Mouse (Mus musculus) thymus, adult 18-20 months (tissue): ENCODE measurements around the gene Tbx1.

Experiments
- DNase-seq, 2 experiments: peaks; one replicate each; pipeline ENCODE4 v3.0.0; 2022; ENCODE audit warnings: mixed read lengths in 2 of 2

The Tbx1 gene

DNA sequence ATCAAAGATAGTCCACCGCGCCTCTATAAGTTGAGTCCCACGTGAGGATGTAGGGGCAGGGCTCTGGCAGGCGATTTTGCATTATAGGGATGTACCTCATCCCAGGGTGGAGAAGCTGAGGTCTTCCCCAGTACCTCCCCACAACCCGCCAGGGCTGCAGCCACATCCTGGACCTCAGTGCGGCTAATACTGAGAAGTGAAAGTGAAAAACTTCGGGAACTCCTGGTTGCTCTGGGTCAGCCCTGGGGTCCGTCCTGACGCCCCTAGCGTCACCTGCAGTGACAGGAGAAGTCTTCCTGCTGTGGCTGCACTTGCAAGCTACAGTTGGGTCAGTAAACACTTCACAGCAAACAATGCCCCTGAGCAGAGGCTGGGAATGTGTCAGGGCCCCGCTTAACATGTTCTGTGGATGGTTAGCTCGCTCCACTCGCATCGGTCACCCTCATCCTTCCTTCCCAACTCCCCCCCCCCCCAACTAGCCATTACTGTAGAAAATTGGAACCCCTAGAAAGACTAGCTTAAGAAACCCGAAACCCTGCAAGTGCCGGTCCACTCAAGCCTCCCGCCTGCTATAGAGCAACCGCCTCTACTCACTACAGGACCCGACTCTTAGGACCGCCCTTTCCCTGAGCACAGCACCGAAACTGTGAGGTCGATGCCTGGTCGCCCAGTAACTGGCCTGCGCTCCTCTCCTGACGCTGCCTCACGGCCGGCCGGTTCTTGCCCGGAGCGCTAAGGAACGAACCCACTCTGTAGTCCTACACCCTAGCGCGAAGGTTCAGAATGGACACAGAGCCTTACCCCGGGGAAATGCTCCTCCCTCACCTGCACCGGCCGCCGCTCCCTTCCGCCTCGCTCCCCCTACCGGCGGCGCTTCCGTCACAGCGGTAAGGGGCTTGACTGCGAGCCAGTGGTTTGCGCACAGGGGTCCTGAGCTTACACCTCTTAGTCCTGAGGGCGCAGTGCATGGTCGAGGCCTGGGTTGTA is at the start of gene Tbx1:
Tbx1 (minus strand) TSS at position 868 of the 987 bp plus-strand sequence.
- peak; percentile 21 to 27 for DNase-seq

DNA sequence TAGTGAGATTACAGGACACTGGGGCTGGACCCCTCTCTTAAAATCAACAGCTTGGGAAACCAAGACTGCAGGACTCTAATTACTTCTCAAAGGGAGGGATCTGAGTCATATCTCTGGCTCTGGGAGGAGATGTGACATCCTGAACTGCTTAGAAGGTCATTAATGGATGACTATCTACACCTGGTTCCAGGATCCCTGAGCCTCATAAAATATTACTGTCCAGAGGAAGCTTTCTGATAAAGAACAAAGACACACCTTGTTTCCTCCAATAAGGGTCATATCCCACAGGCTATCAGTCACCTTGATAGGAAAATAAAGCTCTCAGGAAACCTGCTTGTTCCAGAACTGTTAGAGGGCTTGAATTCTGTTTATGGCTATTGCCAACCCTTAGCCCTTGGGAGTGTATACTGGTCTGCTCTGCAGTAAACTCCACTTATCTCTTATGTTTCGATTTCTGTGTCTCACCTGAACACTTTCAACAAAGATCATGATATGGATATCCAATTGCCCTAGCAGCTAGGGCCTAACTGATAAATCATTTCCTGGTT is 49.0 kb upstream of the Tbx1 start:
- DNase-seq, result no peak

DNA sequence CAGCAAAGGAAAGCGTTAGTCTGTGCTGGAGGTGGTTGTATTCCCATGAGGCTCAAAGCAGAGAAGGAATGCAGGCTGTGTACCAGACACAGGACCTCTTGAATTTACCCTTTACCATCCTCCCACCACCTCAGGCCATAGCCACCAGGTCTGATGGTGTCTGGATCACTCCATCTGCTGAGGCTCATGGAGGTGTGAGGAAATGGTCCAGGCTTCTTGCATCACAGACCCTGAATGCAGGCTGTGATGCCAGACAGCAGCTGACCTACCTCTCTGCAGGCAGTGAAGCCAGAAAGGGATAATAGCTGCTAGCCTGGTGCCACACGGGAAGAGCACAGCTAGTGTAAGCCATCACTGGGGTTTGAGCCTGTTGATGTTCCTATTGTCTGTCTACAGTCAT is 47.9 kb upstream of the Tbx1 start:
- DNase-seq, result no peak

DNA sequence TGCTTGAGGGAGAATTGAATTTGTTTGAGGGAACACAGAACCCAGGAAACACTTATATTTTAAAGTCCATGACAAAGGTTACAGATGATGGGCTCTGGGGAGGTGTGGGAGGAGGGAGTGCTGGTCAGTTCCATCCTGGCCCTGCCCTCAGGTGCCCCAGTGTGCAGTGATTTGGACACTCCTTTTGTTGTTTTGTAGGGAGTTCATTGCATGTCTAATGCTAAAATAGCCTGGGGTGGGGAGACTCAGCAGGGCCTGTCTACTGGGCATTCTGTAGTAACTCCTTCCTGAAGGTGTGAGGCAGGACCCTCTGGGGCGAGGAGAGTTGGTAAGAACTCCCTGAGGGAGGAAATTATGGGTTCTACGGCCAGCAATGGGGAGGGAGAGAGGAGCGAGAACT is 46.3 kb upstream of the Tbx1 start:
- DNase-seq, result no peak

DNA sequence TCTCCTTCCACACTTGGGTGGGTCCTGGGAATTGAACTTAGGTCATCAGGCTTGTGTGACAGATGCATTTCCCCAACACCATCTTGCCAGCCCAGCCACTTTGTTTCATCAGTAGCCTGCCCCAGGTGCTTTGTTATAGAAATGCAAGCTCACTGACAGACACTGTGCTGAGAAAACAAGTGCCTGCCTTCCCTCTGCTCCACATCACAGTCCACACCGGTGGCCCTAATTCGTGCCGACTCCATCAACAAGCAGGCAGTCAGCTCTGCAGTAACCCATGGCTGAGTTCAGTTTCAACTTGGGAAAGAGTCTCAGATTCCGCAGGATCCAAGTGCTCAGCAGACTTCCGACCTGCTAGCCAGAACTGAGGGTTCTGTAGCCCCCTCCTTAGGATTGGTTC is 45.9 kb upstream of the Tbx1 start:
- no peak for DNase-seq

DNA sequence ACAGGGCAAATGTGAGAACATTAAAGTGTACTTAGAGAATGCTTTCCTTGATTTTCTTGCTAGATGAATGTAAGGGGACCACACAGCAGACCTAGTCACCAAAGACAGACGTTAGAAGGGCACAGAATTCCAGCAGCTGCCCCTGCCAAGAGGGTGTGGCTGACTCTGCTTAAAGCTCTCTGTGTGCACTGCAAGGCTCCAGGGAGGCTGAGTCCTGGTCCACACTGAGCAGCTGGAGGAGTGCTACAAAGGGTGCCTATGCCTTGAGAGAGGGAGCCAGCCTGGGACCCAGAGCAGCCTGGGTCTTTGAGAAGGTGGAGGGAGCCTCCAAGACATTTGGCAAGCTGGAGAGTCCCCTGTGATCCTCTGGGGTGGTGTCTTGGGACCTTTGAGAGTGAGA is 42.9 kb upstream of the Tbx1 start:
- DNase-seq, result no peak

DNA sequence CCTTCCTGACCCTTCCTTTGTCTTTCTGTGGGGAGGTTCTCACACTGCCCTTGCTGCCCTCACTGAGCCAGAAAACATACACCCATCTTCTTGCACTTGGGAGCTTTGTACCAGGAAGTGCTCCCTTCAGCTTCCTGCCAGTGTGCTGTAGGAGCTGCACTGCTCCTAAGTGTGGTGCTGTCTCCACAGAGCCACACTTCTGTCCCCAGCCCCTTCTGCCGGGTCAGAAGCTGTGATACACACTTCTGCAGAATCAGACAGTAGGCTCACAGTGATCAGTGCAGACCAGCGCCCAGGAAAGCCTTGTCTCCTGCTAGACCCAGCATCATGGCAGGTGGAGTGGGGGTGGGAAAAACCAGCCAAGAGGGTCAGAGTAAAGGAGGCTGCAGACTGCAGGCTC is 42.3 kb upstream of the Tbx1 start:
- no peak for DNase-seq

DNA sequence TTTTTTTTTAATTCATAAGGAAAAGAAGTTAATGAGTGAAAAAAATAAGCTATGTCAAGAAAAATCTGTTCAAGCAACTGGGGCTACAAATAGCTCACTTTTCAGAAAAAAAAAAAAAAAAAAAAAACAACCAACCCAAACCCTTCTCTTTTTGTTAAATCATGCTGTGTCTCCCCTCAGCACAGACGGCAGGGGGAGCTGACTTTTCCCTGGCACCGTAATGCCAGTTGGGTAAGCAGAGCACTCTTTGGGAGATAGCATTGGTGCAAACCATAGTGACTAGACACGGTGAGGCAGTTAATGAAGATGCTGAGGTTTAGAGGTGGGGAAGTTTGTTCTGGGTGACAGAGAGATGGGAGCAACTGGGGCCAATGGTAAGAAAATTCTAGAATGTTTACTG is 41.6 kb upstream of the Tbx1 start:
- no peak for DNase-seq

DNA sequence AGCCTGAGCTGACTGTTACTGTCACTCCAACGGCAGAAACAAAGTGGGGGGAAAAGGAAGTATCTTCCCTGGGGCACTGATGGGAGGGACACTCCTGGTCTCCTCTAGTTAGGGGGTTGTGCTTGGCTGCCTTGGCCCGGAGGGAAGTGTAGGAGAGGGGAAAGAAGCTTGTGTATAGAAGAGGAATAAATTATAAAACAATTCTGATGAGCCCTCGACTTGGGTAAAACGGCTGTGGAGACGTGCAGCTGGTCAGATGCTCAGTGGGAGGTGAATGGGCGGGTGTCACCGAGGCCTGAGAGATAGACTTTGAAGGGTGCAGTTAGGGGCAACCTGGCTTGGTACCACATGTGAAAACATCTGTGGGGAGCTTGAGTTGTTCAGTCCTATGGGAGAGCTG is 40.7 kb upstream of the Tbx1 start:
- DNase-seq, result no peak

DNA sequence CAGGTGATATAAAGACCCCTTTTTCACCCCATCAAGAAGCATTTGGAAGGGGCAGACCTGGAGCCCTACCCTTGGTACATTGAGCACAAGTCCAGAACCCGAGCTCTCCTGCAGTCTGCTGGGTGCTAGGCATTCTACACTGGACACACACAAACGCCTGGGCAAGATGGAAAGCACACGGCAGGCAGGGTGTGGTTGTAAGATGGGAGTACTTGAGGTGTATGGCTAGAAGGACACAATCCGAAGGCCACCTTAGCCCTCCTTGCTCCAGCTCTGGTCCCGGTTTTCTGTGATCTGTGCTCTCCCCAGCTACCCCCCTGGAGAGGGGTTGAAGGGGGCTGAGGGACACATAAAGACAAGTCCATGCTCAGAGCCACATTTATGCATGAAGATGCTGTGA is 39.8 kb upstream of the Tbx1 start:
- no peak for DNase-seq

DNA sequence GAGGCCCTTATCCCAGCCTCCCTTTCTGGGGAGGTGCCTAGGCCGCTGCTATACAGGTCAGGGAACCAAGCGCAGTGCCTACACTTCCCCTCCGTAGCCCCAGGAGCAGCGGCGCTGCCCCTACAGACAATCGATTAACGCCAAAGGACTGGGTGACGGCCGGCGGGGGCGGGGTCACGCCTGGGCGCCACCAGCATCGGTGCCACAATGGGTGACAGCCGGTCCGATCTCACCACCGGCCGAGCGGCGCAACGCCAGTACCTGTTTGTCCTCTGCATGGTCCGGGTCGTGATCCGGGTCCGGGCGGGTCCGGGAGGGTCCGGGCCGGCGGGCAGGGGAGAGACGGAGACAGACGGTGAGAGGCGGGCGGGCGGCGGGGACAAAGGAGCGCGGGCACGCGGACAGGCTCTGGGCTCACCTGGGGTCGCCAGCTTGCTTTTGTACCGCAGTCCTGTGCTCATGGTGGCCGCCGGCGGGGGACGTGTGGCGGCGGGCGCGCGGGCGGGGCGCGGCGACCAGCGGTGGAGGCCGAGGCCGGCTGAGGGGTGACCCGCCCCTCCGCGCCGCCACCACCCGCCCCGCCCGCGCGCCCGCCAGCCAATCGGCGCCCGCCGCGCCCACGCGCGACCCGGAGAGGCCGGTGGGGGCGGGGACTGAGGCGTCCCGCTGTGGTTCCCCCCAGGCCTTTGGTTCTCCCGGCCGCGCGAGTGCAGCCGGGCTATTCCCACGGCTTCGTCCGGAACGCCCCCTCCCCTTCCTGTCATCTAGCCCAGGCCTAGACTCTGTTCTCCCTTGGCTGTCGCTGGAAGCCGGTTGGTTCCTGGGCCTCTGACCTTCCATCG is 39.1 kb upstream of the Tbx1 start, which contains the start of gene Sept5:
Sept5 (minus strand) TSS at position 565 of the 842 bp plus-strand sequence.
- no peak for DNase-seq

DNA sequence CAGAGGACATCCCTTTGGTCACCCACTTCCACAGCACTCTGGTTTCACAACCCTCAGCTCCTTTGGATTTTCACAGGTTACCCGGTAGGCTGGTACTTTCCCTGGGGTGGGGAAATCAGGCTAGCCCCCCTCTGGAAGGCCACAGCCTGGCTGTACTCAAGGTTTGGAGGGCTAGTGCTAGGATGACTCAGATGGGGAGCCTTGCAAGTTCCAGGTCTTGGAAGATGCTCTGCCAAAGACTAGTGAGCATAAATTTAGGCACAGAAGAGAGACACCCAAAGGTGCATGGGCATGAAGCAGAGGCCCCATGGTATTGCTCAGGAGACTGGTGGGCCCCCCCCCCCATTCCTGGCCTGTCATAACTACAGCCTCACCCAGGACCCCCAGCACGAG is 38.5 kb upstream of the Tbx1 start:
- no peak for DNase-seq

DNA sequence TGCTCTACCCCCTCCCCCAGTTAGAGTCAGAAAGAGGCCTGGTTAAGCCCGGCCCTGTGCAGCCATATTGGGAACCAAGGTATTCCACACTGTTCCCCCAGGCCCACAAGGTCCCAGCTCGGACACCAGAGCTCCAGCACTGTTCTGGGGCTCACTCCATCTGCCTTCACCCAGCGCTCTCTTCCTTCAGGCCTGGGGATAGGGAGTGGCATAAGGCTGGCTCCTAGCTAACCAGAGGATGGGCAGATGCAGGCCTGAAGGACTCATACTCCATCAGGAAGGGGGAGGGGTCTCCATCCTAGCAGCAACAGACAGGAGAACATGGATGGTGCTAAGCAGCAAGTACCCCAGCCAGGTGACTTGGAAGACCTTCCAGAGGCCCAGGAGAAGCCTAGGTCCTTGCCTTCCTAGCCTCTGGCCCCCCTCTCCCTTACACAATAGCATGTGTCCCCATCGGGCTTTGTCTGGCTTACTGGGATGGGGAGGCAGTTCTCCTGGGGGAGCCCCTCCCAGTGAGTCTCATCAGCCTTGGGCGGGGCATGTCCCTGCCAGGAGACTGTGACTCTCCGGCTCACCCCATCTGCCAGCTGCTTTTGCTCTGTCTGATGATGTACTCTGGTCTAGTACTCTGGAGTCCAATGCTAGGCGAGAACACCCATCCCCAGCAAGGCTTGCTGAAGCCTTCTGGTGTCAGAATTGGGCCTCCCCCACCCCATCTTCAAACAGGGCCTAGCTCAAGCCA is 37.9 kb upstream of the Tbx1 start:
- no peak for DNase-seq

DNA sequence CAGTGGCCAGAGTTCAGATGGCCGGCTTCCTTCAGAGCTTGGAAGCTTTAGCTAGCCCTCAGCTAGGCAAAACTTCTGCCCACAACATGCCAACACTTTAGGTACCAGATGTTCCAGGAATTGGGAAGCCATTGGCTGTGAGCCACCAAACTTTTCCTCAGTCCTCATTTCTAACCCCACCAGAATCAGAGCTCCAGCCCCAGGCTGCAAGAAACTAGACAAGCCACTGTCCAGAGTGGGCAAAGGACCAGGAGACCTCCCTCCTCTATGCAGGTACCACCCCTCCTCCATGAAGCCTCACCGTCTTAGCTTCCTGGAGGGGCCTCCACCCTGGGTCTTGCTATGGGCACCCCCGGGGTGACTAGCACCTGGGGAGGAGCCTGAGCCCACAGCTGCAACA is 36.7 kb upstream of the Tbx1 start:
- DNase-seq, result no peak

DNA sequence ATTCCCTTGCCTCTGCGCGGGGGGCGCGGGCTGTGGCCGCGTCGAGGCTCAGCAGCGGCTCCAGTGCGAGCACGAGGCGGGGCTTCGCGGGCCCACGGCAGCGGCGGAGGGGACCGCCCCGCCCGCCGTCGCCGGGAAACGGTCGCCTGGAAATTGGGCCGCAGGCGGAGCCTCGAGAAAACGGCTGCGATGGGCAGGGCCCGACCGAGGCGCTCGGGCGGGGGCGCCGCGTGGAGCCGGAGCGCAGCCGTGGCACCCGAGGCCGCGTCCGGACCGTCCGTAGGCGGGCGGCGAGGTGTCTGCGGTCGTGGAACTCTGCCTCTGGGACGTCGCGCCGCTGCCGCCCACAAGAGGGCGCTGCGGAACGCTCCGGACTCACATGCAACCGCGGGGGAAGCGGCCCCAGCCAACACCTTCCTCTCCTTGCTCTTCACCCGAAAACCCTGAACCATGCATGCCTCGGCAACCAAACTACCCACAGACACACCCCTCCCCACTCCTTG is 36.0 kb upstream of the Tbx1 start, which contains the start of gene Gm49601:
Gm49601 (minus strand) TSS at position 52 of the 503 bp plus-strand sequence.
- DNase-seq, result peak; percentile 62 to 64

DNA sequence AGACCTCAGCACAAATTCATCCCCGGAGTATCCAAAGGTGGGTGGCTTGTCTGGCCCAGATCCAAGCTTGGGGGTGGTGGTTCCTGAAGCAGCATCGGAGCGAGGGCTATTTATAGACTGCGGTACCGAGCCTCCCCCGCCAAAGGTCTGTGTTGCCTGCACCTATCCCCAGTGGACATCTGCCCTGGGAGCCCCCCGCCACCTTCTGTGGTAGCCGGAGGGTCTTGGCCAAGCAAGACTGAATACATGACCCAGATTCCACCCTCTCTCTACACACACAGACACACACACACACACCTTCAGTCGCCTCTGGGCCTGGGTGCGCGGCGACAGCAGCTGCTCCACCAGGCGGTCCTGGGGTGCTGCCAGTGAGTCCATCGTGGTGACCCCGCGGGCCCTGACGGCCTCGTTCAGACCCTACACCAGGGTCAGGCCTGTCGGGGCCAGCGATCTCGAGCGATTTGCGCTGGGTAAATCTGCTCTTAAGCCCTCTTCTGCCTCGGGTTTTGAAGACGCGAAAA is 35.4 kb upstream of the Tbx1 start:
- DNase-seq, result no peak

DNA sequence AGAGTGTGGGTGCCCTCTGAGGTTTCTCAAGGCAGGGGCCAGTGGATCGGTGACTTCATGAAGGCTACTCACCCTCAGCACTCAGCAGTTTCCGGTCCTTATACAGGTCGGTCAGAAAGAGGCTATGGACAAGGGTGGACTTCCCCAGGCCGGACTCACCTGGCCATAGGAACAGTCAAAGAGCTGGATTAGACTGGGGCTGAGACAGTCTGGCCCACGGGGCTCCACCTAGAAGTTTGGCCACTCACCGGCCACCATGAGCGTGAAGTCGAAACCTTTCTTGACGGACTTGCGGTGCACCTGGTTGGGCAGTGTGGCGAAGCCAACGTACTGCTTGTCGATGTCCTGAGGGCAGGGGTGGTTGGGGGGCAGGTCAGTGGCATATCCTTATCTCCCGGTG is 34.6 kb upstream of the Tbx1 start:
- no peak for DNase-seq

DNA sequence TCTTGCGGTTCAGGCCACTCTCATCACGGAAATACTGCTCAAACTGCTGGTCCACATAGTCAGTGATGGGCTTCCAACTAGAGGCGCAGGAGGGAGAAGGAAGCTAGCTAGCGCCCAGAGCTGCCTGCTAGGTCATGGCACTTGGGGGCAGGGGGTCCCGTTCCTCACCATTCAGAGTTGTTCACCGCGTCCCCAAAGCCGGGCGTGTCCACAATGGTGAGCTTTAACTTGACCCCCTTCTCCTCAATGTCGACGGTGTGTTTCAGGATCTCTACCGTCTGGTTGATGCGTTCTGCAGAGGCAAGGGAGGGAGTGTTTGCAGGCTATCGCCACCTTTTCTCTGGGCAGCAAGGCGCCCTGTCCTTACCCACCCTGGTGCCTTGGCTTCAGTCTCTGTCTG is 34.2 kb upstream of the Tbx1 start:
- DNase-seq, result no peak

DNA sequence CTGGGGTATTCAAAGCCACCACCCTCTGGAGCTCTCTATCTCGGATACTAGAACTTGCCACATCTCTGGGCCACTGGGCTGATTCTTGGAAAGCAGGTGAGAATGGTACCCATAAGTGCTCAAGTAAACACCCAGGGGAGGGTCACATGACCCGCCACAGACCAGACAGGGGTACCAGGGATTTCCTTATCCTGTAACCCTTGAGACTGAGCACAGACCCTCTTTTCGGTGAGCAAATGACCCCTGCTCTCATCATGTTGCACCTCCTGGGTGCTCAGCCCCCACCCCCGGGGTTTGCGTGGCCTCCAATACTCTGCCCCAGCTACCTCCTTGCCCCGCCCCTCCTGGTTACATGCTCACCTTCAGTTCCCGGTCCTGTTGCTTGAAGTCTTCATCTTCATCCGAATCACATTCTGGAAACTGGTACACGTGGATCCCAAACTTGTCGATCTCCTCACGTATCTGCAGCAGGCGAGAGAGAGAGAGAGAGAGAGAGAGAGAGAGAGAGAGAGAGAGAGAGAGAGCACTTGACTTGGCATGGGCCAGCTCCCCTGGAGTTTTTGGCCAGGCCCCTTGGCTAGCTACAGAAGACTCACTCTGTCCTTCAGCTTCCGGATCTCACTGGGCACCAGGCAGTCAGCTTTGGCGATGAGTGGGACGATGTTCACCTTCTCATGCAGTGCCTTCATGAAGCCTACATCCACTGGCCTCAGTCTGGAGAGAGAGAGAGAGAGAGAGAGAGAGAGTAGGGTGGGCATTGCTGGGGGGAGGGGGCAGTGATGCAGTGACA is 33.5 kb upstream of the Tbx1 start:
- DNase-seq, result no peak

DNA sequence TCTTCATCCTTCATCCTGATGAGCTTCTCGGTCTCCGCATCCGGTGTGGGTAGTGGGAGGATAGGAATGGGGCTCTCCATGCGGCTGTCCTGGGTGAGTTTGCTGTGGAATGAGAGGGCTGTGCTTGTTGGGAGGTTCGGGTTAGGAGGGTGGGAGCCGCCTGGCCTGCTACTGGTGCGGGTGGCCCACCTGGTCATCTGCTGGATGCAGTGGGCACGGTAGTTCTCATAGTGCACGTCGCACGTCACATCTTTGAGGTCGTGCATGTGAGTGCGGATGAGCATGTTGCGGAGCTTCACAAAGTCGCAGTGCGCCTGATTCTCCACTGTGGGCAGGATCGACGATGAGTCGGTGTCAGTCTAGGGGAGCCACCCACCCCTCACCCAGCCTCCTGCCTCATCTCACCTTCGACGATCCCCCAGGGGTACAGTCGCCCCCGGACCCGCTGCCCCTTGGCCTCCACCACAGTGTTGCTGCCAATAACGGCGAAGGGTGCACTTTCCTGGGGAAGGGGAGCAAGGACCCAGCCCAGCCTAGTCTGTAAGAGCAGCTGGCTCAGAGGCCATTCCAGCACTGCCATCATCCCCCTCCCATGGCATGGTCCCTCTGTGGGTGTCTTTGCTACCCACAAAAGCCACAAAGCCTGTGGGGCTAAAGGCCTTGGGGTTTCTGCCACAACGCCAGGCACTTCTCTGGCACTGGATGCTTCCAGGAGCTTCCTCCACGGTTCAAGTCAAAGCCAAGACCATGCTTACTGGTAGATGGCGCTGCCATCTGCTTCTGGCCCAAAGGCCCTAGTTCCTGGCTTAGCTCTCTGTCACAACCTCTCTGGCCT is 32.7 kb upstream of the Tbx1 start:
- DNase-seq, result no peak
